Comparison of ENCODE assay signal across 1 mouse cellular context in genomic region chr13:24416409-24416808, GRCm38 (mm10).
TF ChIP-seq lines count a peak whose summit lies in the region.

No protein-coding gene starts in this region.

TF ChIP-seq in CH12.LX, 34 proteins besides CTCF, POLR2A, EP300 and RAD21 (continued from another document):
- TF ChIP-seq NRF1 (IDR thresholded peaks at IDR 0.05; ENCODE audit: low read depth, low read length) (no peak), E2F4 (IDR thresholded peaks at IDR 0.05; ENCODE audit: insufficient replicate concordance, low read depth, low read length) (no peak), JUN (IDR thresholded peaks at IDR 0.05; ENCODE audit: insufficient read depth, low read depth, low read length) (no peak), BHLHE40 (IDR thresholded peaks at IDR 0.05; ENCODE audit: low read depth, low read length) (0 out of 2 replicates have a peak, but pooled peaks have one; percentile 23), UBTF (IDR thresholded peaks at IDR 0.05; ENCODE audit: low read depth, low read length) (peak; percentile 51; the same call in 1 of the 2 replicates), MAZ (IDR thresholded peaks at IDR 0.05; ENCODE audit: low read depth, low read length) (no peak), ZKSCAN1 (IDR thresholded peaks at IDR 0.05; ENCODE audit: borderline replicate concordance, low read depth, low read length) (no peak), CHD1 (IDR thresholded peaks at IDR 0.05; ENCODE audit: low read depth, low read length) (no peak; the same call in 1 of the 2 replicates)
